Mouse (Mus musculus) myocyte (in vitro differentiated cells): ENCODE measurements around the gene Rxfp4. TPM values are rescaled to one million over a fixed set of nuclear protein-coding genes. Genes with fewer than 3 reads are reported as not detected.
A peak's percentile ranks its signal among the peaks of the same experiment; 100 is the strongest.

Experiments
- H3K27me3 ChIP-seq: one replicate; pipeline ENCODE4 v1.6.1; 2011; ENCODE audit not compliant: control insufficient read depth, insufficient read depth, insufficient read length
- H3K36me3 ChIP-seq: one replicate; pipeline ENCODE4 v1.6.1; 2011; ENCODE audit not compliant: control insufficient read depth, insufficient read depth
- H3K4me2 ChIP-seq: one replicate; pipeline ENCODE4 v1.6.1; 2011; ENCODE audit warnings: low read depth, control low read depth
- H3K4me3 ChIP-seq: one replicate; pipeline ENCODE4 v1.5.1; 2011; ENCODE audit warnings: mild to moderate bottlenecking, control low read depth, moderate library complexity
- H3K79me2 ChIP-seq: one replicate; pipeline ENCODE4 v1.6.1; 2011; ENCODE audit not compliant: control insufficient read depth, insufficient read depth
- H3ac ChIP-seq: one replicate; pipeline ENCODE4 v1.6.1; 2011; ENCODE audit not compliant: control insufficient read depth, insufficient read length
- CEBPB ChIP-seq: IDR thresholded peaks from 2 replicates; pipeline ENCODE4 v1.6.1; 2011; ENCODE audit warnings: mild to moderate bottlenecking, moderate library complexity; ENCODE audit not compliant: poor library complexity, insufficient read depth, severe bottlenecking
- E2F4 ChIP-seq: IDR thresholded peaks from one replicate; pipeline ENCODE4 v1.6.1; 2011; ENCODE audit warnings: mild to moderate bottlenecking, control low read depth, moderate library complexity; ENCODE audit not compliant: insufficient read depth
- MAX ChIP-seq: IDR thresholded peaks from one replicate; pipeline ENCODE4 v1.6.1; 2011; ENCODE audit warnings: low read depth, mild to moderate bottlenecking, control low read depth
- MYOD1 ChIP-seq, 3 experiments: IDR thresholded peaks; one replicate each; pipeline ENCODE4 v1.6.1; 2011; ENCODE audit warnings: control low read depth in 2 of 3, low read depth in 2 of 3, mild to moderate bottlenecking in 2 of 3, moderate library complexity in 1 of 3; ENCODE audit not compliant: insufficient read length in 2 of 3, control insufficient read depth in 1 of 3
- MYOG ChIP-seq, 3 experiments: IDR thresholded peaks; one replicate each; pipeline ENCODE4 v1.6.1; 2011; ENCODE audit warnings: control low read depth in 2 of 3, low read depth in 2 of 3, mild to moderate bottlenecking in 2 of 3; ENCODE audit not compliant: insufficient read length in 2 of 3, control insufficient read depth in 1 of 3, insufficient read depth in 1 of 3
- POLR2A ChIP-seq: IDR thresholded peaks from one replicate; pipeline ENCODE4 v1.6.1; 2011; ENCODE audit warnings: low read depth, mild to moderate bottlenecking, control low read depth, moderate library complexity; ENCODE audit not compliant: insufficient read length
- POLR2AphosphoS2 ChIP-seq: IDR thresholded peaks from one replicate; pipeline ENCODE4 v1.6.1; 2011; ENCODE audit warnings: low read depth, control low read depth; ENCODE audit not compliant: insufficient read length
- REST ChIP-seq: IDR thresholded peaks from one replicate; pipeline ENCODE4 v1.6.1; 2011; ENCODE audit warnings: mild to moderate bottlenecking, control low read depth, moderate library complexity; ENCODE audit not compliant: insufficient read depth, insufficient read length
- SRF ChIP-seq: IDR thresholded peaks from one replicate; pipeline ENCODE4 v1.6.1; 2011; ENCODE audit warnings: low read depth; ENCODE audit not compliant: control insufficient read depth, insufficient read length
- TCF12 ChIP-seq: IDR thresholded peaks from one replicate; pipeline ENCODE4 v1.6.1; 2011; ENCODE audit warnings: mild to moderate bottlenecking, control low read depth; ENCODE audit not compliant: poor library complexity, insufficient read depth, severe bottlenecking
- TCF3 ChIP-seq: IDR thresholded peaks from one replicate; pipeline ENCODE4 v1.6.1; 2011; ENCODE audit warnings: low read depth, control low read depth; ENCODE audit not compliant: insufficient read length
- USF1 ChIP-seq: IDR thresholded peaks from one replicate; pipeline ENCODE4 v1.6.1; 2011; ENCODE audit warnings: low read depth, mild to moderate bottlenecking, control low read depth, moderate library complexity
- polyA plus RNA-seq: library from polyadenylated mRNA; unstranded; fragments of >200 nt; fragmentation: generic; extraction: Trizol; gene quantifications from one replicate; pipeline ENCODE4 v1.2.1, GENCODE M21; 2012; ENCODE audit warnings: missing spikeins

Gene Rxfp4
- polyA plus RNA-seq, 1 experiment, result not detected

DNA sequence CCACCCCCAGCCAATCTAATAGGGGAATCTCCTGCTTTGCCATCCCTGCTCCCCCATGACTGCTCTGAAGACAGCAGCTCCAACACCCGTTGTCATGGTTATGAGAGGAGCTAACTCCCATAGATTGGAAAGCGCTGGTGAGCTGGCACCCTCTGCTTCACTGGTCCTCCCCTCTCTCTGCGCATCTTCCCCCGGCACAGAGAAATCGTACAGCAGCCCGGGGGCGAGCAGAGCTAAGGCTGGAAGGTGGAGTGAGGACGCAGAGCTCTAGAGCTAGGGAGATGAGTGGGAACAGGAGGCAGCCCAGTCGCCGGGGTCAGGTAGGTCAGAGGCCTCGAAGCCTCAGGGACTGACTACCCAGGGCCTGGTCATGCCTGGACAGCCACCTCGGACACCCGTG lies 23.7 kb downstream of the Rxfp4 start:
- H3ac ChIP-seq, result no peak overlapping the region
- H3K4me3 ChIP-seq, result no peak overlapping the region
- H3K36me3 ChIP-seq, result peaks cover 54% of the 10 kb centered on the region
- H3K4me2 ChIP-seq, result peak overlapping the region; percentile 96
- no peaks in the 10 kb centered on the region for H3K27me3 ChIP-seq
- TF ChIP-seq MYOG (IDR thresholded peaks at IDR 0.05; ENCODE audit: control insufficient read depth in 1 of 3, insufficient read depth in 1 of 3, insufficient read length in 2 of 3, low read depth in 2 of 3) (peak in 1 of 3 experiments; percentile 7), MYOD1 (IDR thresholded peaks at IDR 0.05; ENCODE audit: control insufficient read depth in 1 of 3, insufficient read length in 2 of 3, low read depth in 2 of 3) (peak in 1 of 3 experiments; percentile 2), POLR2AphosphoS2 (peak; percentile 83), TCF3 (no peak), POLR2A (peak; percentile 56)
- peaks cover 89% of the 10 kb centered on the region for H3K79me2 ChIP-seq

DNA sequence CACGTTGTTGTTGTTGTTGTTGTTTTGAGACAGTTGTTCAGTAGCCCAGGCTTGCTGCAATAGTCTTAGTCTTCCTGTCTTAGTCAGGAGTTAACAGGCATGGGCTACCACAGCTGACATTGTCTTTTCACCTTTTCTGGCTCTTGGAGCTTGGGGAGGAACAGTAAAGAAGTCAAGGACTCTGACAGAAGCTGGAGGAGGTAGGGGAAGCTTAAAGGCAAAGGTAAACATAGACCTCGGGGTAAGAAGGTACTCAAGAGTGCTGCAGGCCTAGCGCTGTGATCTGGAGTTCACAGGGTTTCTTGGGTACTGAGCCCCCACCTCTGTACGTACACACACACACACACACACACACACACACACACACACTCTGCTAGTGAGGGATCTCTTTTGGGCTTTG lies 24.2 kb downstream of the Rxfp4 start:
- H3K36me3 ChIP-seq, result peaks cover 49% of the 10 kb centered on the region
- no peak for TF ChIP-seq POLR2A
- TF ChIP-seq POLR2AphosphoS2, result no peak
- TF ChIP-seq MAX, result no peak
- TF ChIP-seq TCF12, result no peak
- TF ChIP-seq MYOG (IDR thresholded peaks at IDR 0.05; ENCODE audit: control insufficient read depth in 1 of 3, insufficient read depth in 1 of 3, insufficient read length in 2 of 3, low read depth in 2 of 3), result no peak
- TF ChIP-seq CEBPB, result no peak
- TF ChIP-seq TCF3, result no peak
- TF ChIP-seq USF1, result no peak
- TF ChIP-seq E2F4, result no peak
- TF ChIP-seq REST, result no peak
- TF ChIP-seq SRF, result no peak
- no peak for TF ChIP-seq MYOD1 (IDR thresholded peaks at IDR 0.05; ENCODE audit: control insufficient read depth in 1 of 3, insufficient read length in 2 of 3, low read depth in 2 of 3)

DNA sequence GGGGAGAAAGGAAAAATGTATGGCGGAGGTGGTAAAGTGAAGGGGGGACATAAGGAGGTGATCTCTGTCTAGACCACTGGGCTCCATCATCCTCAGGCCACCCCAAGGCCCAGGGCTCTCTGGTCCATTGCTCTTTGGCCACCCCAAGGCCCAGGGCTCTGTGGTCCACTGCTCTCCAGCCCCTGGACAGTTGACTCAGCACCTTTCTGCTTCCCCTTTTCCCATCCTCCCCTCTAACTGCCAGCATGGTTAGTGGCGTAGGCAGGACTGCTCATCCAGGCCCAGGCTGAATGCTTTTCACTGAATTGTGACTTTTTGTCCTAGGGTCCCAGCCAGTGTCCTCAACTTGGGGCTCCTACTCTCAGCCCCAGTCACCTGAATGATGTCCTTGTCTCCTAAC lies 25.4 kb downstream of the Rxfp4 start:
- H3K4me2 ChIP-seq, result peak overlapping the region; percentile 96

More for the DNA sequence above, 24.2 kb downstream of the Rxfp4 start:
- peaks cover 91% of the 10 kb centered on the region for H3K79me2 ChIP-seq
- H3K27me3 ChIP-seq, result no peaks in the 10 kb centered on the region
- no peak overlapping the region for H3ac ChIP-seq
- H3K4me3 ChIP-seq, result no peak overlapping the region
- peak overlapping the region; percentile 96 for H3K4me2 ChIP-seq

DNA sequence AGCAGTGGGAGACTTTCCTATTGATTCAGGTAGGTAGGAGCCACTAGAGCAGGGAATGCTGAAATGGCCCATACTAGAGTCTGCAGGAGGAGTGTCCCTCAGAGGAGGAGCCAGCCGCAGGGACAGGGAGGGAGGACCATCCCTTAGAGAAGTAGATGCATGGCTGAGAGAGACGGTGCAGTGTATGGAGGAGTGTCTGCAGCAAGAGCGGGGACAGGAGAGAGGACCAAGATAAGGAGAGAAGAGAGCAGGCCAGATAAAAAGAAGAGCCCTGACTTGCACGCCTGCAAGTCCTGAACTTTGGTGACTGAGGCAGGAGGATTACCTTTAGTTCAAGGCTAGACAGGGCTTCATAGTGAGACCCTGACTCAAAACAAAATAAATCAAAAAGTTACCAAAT lies 25.8 kb downstream of the Rxfp4 start:
- peaks cover 91% of the 10 kb centered on the region for H3K79me2 ChIP-seq
- peak overlapping the region; percentile 94 for H3K4me3 ChIP-seq

More for the DNA sequence above, 25.4 kb downstream of the Rxfp4 start:
- H3K79me2 ChIP-seq, result peaks cover 91% of the 10 kb centered on the region
- H3K27me3 ChIP-seq, result no peaks in the 10 kb centered on the region
- H3K36me3 ChIP-seq, result peaks cover 37% of the 10 kb centered on the region
- no peak overlapping the region for H3K4me3 ChIP-seq
- H3ac ChIP-seq, result no peak overlapping the region
- TF ChIP-seq POLR2A (peak; percentile 36), CEBPB (no peak), MYOD1 (IDR thresholded peaks at IDR 0.05; ENCODE audit: control insufficient read depth in 1 of 3, insufficient read length in 2 of 3, low read depth in 2 of 3) (no peak), E2F4 (no peak), MAX (no peak), USF1 (no peak), REST (no peak), TCF3 (no peak), POLR2AphosphoS2 (peak; percentile 58), SRF (no peak), MYOG (IDR thresholded peaks at IDR 0.05; ENCODE audit: control insufficient read depth in 1 of 3, insufficient read depth in 1 of 3, insufficient read length in 2 of 3, low read depth in 2 of 3) (no peak)

DNA sequence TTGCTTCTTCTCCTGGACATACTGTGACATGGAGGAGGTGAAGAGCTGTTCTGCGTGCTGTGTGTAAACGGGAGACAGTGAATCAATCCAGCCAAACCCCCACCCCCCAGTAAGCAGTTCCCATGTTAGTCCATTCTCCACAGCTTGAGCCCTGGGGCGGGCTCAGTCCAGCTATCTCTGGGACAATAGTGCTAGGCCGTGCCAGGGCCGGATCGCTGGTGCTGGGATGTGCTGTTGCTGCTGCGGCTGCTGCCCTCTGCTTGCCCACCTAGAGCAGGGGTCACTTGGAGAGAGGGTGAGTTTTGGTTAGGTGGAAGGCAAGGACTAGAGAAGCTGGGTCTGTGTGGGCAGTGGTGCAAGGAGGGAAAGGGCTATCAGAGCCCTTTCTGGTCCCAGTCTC lies 26.6 kb downstream of the Rxfp4 start:
- Histone ChIP-seq H3K27me3 (no peaks in the 10 kb centered on the region), H3K36me3 (peaks cover 39% of the 10 kb centered on the region), H3ac (peak overlapping the region; percentile 12), H3K4me2 (peak overlapping the region; percentile 96), H3K79me2 (peaks cover 91% of the 10 kb centered on the region), H3K4me3 (peak overlapping the region; percentile 94)
- peak; percentile 59 for TF ChIP-seq POLR2A
- TF ChIP-seq CEBPB, result no peak
- TF ChIP-seq USF1, result no peak
- no peak for TF ChIP-seq E2F4

More for the DNA sequence above, 25.8 kb downstream of the Rxfp4 start:
- peak overlapping the region; percentile 96 for H3K4me2 ChIP-seq
- TF ChIP-seq POLR2A (peak; percentile 49), SRF (no peak), MYOD1 (IDR thresholded peaks at IDR 0.05; ENCODE audit: control insufficient read depth in 1 of 3, insufficient read length in 2 of 3, low read depth in 2 of 3) (no peak), POLR2AphosphoS2 (peak; percentile 87), TCF3 (no peak), REST (no peak), USF1 (no peak), CEBPB (no peak), MYOG (IDR thresholded peaks at IDR 0.05; ENCODE audit: control insufficient read depth in 1 of 3, insufficient read depth in 1 of 3, insufficient read length in 2 of 3, low read depth in 2 of 3) (no peak)
- H3ac ChIP-seq, result no peak overlapping the region
- H3K27me3 ChIP-seq, result no peaks in the 10 kb centered on the region
- peaks cover 38% of the 10 kb centered on the region for H3K36me3 ChIP-seq
